Mouse (Mus musculus) G1E-ER4 (cell line): Measurements from ENCODE around the gene Pabpn1. TPM values are rescaled to one million over a fixed set of nuclear protein-coding genes. Genes with fewer than 3 reads are reported as not detected.

Experiments used
- GATA1 ChIP-seq: IDR thresholded peaks from one replicate; pipeline ENCODE4 v1.8.0; 2012; ENCODE audit warnings: low read length, inconsistent platforms
- polyA plus RNA-seq: library from polyadenylated mRNA; stranded (reverse); fragments of >175 nt; gene quantifications from 2 replicates; pipeline ENCODE4 v1.2.3, GENCODE M21; 2012

Pabpn1 gene
- polyA plus RNA-seq, 1 experiment: 528 TPM

GRCm38 (mm10) chr14:54924641-54925348, 32.5 kb downstream of the Pabpn1 start:
- TF ChIP-seq GATA1: no peak

- TF ChIP-seq GATA1: no peak
These were observed 33.3 kb downstream of the Pabpn1 start, which contains the start of gene Efs for GRCm38 (mm10) chr14:54925349-54926342. Efs (minus strand) TSS chr14:54926126.

DNA sequence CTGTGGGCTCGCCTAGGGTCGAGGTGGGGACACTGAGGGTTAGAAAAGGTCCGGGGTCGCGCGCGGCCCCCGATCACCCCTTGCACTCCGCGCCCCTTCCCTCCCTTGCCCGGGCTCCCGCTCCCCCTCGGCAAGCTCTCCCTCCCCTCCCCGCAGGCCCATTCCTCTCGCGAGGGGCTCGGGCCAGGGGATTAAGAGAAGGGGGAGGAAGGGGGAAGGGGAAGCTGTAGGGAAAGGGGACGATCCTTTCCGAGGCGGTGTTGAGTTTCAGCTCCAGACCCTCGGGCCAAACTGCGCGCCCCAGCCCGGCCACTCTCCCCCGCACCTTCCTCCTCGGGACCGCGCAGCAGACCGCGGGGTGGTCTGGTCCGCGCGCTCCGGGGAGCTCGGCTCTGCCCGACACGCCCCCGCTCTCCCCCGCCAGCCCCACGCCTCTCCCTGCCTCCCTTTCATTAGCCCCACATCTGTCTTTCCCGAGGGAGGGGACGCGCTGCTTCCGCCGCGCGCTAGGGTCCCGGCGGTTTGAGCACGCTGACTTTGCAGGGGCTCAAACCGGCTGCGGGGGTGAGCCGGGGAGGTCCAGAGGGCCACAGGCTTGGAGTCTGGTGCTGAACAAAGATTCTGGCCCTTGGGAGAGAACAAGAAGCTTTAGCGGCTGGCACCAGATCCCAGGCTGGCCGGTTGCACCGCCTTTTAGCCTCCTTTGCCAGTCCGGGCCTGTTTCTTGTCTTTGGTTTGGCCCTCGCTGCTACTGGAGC, 34.3 kb downstream of the Pabpn1 start:
- no peak for TF ChIP-seq GATA1

GRCm38 (mm10) chr14:54927296-54927695, 35.0 kb downstream of the Pabpn1 start:
- no peak for TF ChIP-seq GATA1

DNA sequence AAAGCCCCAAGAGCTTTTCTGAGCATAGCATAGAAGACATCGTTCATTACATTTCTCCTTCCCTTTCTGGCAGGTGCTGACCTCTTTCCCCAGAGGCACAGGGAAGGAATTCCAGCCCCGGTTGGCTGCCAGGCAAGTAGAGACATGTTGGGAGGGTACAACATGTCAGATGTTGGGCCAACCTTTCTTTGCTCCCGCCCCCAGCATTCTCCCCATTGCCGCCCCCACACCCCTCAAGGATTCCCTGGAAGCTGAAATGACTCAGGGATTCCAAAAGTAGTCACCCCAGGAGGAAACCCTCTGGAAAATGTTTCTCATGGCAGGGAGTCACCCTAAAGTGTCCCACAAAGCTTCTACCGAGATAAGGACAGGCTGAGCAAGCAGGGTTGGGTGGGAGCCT, 37.5 kb downstream of the Pabpn1 start:
- no peak for TF ChIP-seq GATA1

- TF ChIP-seq GATA1: no peak
These were observed 38.1 kb downstream of the Pabpn1 start for GRCm38 (mm10) chr14:54930431-54930830.

- no peak for TF ChIP-seq GATA1
These were observed 40.4 kb downstream of the Pabpn1 start, which contains the start of gene Il25 for GRCm38 (mm10) chr14:54932645-54933150. Il25 (plus strand) TSS chr14:54932695.

DNA sequence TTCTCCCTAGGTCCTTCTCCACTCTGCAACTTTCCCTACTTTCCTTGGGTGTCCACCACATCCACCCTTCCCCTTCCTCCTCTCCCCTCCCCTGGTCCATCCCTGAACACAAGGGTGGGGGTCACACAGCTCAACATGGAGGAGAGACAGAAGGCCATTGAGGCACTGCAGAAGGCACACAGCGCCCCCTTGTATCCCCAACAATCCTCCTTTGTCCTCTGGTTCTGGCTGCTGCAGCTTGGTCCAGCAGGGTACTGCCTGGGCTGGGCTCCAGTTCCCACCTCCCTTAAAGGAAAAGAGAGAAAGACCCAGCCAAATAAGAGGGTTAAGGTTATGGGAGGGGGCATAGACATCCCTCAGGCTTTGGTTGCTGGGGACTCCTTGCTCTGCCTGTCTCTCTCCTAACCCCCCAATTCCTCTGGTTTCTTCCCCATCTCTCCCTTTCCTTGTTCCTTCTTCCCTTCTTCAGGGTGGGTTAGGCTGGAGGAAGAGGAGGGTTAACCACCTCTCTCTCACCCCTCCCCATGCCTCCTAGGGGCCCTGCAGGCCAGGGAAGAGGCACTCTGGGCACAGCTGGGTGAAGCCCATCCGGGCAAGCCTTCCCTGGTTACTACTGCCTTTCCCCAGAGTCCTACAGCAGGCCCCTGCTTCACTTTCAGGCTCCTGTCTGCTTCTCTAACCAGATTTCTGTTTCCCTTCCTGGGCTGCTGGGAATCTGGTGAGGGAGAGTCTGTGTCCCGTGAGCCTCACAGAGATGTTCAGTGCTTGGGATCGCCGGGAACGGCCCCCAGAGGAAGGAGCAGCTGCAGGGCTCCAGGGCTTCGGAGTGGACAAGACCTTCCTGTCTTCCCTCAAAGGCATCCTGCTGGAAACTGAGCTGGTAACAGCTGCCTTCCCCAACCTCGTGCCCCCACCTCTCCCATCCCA, 43.9 kb downstream of the Pabpn1 start, which contains the start of gene Cmtm5:
Cmtm5 (plus strand) TSS at position 358 of the 927 bp plus-strand sequence.
- TF ChIP-seq GATA1: no peak

GRCm38 (mm10) chr14:54936831-54937160, 44.5 kb downstream of the Pabpn1 start:
- TF ChIP-seq GATA1: no peak

DNA sequence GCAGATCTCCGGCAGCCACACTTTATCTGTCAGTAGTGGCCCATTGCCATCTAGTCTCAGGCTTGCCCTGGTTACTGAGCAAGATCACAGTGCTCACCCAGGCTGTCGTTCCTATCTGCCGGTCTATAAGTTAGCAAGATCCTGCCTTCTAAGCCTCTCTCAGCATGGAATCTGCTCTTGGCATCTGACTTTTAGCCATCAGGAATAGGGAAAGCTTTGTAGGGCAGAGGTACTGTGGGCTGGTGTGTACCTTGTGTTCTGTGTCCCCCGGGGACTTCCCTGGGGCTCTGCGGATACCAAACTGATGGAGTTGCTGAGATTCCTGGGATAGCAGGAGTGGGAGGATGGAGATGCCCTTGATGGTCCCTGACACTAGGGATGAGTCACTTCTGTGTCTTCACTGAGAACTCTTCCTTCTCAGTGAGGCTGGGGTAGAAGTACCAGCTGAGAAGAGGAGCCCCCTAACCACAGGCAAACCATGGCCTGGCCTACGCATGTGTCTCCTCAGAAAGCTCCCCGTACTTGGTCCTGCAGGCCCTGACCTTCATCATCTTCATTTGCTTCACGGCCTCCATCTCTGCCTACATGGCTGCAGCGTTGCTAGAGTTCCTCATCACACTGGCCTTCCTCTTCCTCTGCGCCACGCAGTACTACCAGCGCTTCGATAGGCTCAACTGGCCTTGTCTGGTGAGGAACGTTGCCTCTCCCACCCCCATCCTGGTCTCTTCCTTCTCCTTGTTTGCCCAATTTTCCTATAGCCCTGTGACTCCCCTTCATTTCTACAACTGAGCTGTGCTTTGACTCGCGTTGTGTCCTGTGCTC, 45.3 kb downstream of the Pabpn1 start:
- no peak for TF ChIP-seq GATA1

DNA sequence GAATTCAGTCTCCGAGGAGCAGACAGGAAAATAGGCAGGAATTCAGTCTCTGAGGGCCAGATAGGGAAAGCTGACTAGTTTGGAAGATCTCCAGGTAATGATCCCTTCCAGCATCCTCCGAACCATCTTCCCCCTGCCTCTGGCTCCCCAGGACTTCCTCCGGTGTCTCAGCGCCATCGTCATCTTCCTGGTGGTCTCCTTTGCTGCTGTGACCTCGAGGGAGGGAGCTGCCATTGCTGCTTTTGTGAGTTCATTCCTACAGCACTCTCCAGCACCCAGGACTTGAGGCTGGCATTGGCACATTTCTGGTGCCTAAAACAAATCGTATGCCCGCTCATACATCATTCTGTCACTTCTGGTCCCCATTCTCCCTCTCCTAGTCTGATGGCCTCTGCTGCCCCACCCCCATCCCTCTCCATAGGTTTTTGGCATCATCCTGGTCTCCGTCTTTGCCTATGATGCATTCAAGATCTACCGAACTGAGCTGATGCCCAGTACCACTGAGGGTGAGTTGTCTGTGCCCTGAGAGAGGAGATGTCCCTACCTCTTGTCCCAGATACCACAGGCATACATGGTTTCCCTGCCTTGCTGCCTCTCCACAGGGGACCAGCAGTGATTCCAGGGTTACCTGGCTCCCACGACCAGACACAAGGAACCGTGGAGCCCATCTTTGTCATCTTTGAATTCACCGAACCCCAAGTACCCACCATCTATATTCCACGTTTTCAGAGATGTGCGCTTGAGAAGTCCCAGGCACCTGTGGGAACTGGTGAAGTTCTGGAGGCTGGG, 46.3 kb downstream of the Pabpn1 start:
- no peak for TF ChIP-seq GATA1

DNA sequence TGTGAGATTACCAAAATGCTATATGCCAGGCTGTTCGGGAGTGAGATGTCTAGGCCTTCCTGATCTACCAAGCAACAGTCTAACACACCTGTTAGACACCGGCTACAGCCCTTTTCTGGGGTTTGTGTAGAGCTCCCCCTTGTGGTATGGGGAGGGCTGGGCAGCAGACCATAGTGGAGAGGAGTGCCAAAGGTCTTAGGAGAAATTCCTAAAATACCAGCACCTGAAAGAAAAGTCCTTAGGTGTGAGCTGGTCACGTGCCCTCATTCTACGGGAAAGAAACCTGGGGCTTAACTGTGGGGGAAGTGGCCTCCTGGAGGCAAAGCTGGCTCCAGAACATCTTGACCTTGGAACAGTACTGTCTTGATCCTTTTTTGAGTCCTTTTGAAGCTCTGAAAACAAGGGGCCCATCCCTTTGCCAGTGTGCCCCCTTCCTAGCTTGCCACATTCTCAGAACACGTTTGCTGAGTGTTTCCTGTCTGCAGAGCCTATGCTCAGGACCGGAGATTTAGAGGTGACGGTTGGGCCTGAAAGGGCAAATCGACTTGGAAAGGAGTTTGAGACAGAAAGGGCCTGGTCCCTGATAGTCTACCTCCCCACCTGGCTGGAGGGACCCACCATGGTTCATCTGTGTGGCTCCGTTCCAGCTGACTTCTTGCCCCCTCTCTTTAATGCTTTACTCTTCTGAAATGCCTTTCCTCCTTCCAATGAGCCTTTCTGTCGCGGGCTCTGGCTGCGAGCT, 47.3 kb downstream of the Pabpn1 start:
- no peak for TF ChIP-seq GATA1

DNA sequence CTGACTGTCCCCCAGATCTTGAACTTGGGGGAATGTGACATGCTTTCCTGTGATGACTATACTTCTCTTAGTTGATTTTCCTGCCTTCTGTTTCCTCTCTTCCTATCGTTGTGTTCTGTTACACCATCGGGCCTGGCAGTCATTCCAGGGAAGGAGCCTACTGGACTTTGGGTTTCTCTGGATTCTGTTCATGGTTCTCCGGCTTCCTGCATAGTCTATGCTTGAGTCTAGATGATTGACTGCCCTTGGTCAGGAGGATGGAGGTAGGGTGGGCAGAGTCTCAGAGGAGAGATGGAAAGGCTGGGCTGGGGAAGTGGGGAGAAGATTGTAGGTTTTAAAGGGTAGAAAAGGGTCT, 47.9 kb downstream of the Pabpn1 start:
- TF ChIP-seq GATA1: no peak
